Mouse (Mus musculus): ENCODE data around the gene Aspdh. TPM values are rescaled to one million over a fixed set of nuclear protein-coding genes. Genes with fewer than 3 reads are reported as not detected.

Aspdh gene
- polyA plus RNA-seq, 1 experiment from 2014 or later = 0.42 TPM

DNA sequence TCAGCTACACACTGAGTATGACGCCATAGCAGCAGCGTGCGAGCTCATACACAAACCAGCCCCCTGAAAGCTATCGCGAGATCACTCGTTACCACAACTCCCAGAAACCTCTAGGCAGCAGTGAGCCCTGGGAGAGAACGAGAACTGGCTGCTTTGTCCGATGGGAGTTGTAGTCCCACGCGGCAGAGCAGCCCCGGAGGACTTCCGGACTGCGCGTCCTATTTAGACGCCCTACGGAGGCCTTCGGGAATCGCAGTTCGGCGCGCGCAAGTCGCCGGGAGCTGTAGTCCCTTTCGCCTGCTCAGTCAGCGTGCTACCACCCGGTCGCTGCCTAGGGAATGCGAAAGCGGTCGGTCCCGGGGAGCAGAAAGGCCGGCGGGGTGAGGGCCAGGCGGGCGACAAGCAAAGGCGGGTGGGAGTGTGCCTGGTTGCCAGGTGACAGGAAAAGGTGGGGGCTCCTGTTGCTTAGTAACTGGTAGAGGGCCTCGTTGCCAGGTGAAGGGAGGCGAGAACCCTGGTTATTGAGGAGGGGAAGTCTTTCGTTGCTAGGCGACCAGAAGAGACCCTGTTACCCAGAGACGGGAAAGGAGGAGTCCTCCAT is 2.7 kb downstream of the Aspdh start, which contains the start of gene Josd2:
Gene Josd2 (plus strand): TSS at position 170 of the 601 bp plus-strand sequence.
- ATAC-seq (ENCODE audit: insufficient number of reproducible peaks, insufficient read depth, low FRiP score, low TSS enrichment) = peak; percentile 94
- Histone ChIP-seq H3K27ac (peak within 1 kb of the TSS; percentile 61), H3K4me3 (peak within 1 kb of the TSS; percentile 64), H3K9ac (peak within 1 kb of the TSS; percentile 65), H3K9me3 (no peaks in the 10 kb centered on the region), H3K36me3 (0 out of 2 replicates have a peak, but pooled peaks cover 7% of the 10 kb centered on the region), H3K4me1 (peaks cover 11% of the 10 kb centered on the region), H3K4me2 (replicated peaks) (peak within 1 kb of the TSS; percentile 71), H3K27me3 (peaks cover 16% of the 10 kb centered on the region)
- under 1% methylated on average over 42 of the region's 42 CpGs for WGBS

DNA sequence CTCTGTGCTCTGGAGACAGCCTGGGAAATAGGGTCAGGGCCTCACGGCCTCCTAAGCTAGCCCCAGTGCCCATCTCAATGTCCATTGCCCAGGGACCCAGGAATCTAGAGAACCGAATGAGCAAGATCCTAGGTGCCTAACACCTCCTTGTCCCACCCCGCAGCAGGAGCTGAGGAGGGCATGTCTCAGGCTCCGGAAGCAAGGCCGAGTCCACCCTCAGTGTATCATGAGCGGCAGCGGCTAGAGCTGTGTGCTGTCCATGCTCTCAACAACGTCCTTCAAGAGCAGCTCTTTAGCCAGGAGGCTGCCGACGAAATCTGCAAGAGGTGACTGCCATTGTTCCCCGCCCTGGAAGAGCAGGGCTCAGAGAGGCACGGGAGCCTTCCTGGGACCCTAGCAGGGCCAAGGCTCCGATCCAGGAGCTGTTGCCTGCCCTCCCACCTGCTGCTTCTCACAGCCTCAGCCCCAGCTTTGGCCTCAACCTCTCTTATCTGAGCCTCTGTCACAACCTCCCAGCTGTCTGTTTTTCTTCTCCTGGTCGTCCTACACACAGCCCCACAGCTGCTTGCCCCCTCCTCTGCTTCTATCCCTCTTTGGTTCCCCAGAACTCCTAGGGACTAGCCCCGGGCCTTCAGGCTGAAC is 3.6 kb downstream of the Aspdh start:
- Histone ChIP-seq H3K4me1 (peaks cover 11% of the 10 kb centered on the region), H3K4me2 (replicated peaks) (peak overlapping the region; percentile 71), H3K27me3 (peaks cover 13% of the 10 kb centered on the region), H3K27ac (0 out of 2 replicates have a peak overlapping the region, but pooled peaks have one; percentile 41), H3K9me3 (no peaks in the 10 kb centered on the region), H3K4me3 (peak overlapping the region; percentile 64), H3K9ac (peak overlapping the region; percentile 65), H3K36me3 (0 out of 2 replicates have a peak, but pooled peaks cover 7% of the 10 kb centered on the region)
- no peak for ATAC-seq (ENCODE audit: insufficient number of reproducible peaks, insufficient read depth, low FRiP score, low TSS enrichment)
- 69% methylated on average over 15 of the region's 15 CpGs for WGBS

DNA sequence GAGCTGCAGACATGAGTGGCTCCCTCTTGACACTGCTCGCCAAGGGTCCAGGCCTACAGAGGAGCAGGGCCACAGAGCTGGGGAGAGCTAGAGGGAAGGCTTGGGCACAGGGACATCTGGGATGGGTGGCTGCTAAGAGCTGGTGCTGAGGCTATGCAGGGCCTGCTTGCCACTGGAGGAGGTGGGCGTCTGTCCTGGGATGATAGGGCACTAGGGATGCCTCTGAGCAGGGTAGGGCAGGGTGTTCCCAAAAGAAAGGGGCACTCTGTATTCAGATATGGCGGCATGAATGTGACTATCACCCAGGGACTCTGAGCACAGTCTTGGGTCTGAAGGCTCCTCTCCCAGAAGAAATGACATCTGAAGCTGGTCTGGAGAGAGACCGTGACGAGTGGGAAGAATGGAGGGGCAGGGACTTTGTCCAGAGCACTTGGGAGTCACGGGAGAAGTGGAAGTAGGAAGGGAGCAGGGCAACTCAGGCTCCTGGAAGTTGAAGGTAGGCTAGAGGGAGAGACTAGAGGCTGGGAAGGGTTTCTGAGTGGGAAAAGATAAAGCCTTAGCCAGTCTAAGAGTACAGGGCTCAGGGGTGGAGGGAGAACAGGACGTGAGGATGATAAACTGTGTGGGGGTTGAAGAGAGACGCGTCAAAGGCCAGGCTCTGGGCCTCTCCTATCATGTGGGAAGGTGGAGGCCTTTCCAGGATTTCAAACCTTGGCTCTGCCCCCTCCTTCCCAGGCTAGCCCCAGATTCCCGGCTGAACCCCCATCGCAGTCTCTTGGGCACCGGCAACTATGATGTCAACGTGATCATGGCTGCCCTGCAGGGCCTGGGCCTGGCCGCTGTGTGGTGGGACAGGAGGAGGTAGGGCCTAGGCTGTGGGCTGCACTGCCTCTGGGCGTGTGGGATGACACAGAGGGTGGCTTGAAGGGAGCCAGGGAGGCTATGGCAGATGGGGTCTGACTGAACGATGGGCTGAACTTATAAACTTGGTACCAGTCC is 4.8 kb downstream of the Aspdh start:
- no peak for ATAC-seq (ENCODE audit: insufficient number of reproducible peaks, insufficient read depth, low FRiP score, low TSS enrichment)
- Histone ChIP-seq H3K4me1 (peaks cover 20% of the 10 kb centered on the region), H3K27me3 (peaks cover 15% of the 10 kb centered on the region), H3K9ac (peak overlapping the region; percentile 20; the same call in 1 of the 2 replicates), H3K4me2 (replicated peaks) (no peak overlapping the region), H3K27ac (no peak overlapping the region), H3K36me3 (0 out of 2 replicates have a peak, but pooled peaks cover 7% of the 10 kb centered on the region), H3K9me3 (no peaks in the 10 kb centered on the region), H3K4me3 (no peak overlapping the region)
- 90% methylated on average over 16 of the region's 16 CpGs for WGBS

DNA sequence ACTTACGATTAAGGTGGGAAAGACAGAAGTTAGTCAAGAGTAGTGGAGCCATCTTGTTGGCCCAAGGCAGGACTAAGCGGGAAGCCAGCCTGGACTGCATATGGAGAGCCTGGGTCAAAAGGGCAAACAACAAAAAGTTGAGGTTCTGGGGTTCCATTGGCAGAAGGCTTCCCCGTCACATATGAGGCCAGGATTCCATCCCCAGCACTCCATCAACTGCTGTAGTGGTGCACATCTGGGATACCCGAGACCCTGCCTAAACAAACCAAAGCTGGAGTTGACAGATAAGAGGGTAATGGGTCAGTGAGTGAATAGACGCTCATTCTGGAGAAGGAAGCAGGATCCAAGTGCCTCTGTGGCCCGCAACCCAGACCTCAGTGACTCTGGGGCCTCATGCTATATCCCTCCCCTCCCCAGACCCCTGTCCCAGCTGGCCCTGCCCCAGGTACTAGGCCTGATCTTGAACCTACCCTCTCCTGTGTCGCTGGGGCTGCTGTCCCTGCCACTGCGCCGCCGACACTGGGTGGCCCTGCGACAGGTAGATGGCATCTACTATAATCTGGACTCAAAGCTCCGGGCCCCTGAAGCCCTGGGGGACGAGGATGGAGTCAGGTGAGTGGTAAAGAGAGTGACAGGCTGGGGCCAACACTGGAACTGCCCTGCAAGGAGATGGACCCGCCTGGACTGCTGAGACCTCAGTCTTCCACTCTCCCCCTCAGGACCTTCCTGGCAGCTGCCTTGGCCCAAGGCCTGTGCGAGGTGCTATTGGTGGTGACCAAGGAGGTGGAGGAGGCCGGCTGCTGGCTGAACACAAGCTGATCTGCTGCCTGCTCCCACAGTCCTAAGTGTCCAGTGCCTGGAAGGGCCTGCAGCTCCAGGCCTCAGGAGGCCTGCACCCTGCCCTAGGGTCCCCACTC is 5.8 kb downstream of the Aspdh start:
- no peak for ATAC-seq (ENCODE audit: insufficient number of reproducible peaks, insufficient read depth, low FRiP score, low TSS enrichment)
- Histone ChIP-seq H3K4me3 (no peak overlapping the region), H3K27me3 (peaks cover 25% of the 10 kb centered on the region), H3K9ac (no peak overlapping the region), H3K36me3 (0 out of 2 replicates have a peak, but pooled peaks cover 7% of the 10 kb centered on the region), H3K4me2 (replicated peaks) (no peak overlapping the region), H3K27ac (no peak overlapping the region), H3K9me3 (no peaks in the 10 kb centered on the region), H3K4me1 (peaks cover 20% of the 10 kb centered on the region)
- WGBS = 83% methylated on average over 16 of the region's 16 CpGs

DNA sequence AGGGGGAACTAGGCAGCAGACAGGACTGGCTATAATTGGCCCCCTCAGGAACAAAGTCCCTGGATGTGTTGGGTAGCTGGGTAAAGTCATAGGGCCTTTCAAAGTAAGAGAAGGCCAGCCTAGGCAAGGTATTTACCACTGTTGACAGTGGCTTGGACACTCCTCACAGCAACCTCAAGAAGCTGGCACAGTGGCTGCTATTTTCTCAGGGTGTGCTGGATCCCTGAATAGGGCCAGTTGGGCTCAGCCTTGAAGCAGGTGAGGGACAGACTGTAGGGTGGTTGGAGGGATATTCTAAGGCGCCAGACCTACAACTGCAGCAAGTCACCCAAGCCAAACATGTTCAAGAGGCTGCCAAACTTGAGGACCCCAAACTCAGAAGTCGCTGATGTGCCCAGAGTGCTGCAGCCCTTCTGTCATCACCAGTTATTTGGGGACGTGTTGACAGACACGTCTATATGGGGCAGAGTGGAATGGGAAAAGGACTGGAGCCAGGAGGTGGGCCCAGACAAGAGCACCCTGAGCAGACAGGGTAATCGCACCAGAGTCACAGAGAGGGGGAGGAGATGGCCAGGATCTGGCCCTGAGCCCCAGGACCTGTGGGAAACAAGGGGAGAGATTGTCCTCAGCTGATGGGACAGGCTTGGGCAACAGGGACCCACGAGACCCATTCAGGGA is 6.8 kb downstream of the Aspdh start:
- Histone ChIP-seq H3K27me3 (peaks cover 35% of the 10 kb centered on the region), H3K4me3 (no peak overlapping the region), H3K4me2 (replicated peaks) (no peak overlapping the region), H3K9me3 (no peaks in the 10 kb centered on the region), H3K27ac (0 out of 2 replicates have a peak overlapping the region, but pooled peaks have one; percentile 9), H3K4me1 (peaks cover 20% of the 10 kb centered on the region), H3K36me3 (0 out of 2 replicates have a peak, but pooled peaks cover 7% of the 10 kb centered on the region), H3K9ac (no peak overlapping the region)
- 35% methylated on average over 6 of the region's 6 CpGs for WGBS
- ATAC-seq (ENCODE audit: insufficient number of reproducible peaks, insufficient read depth, low FRiP score, low TSS enrichment) = no peak

DNA sequence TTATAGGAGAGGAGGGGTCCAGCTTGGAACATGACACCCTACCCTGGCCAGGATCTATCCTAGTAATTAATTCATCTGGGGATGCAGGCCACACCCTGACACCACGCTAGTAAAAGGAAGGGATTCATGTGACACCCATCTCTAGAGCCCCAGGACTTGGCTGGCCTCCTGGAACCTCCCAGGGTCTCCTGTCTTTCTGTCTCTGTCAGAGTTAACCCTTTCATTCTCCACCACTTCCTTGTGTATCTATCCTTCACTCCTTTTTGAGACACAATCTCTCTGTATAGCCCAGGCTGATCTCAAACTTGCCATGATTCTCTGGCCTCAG is 7.3 kb downstream of the Aspdh start:
- H3K9ac ChIP-seq = no peak overlapping the region
- peaks cover 20% of the 10 kb centered on the region for H3K4me1 ChIP-seq
- H3K27ac ChIP-seq = no peak overlapping the region
- no peaks in the 10 kb centered on the region for H3K9me3 ChIP-seq
- 0 out of 2 replicates have a peak, but pooled peaks cover 7% of the 10 kb centered on the region for H3K36me3 ChIP-seq
- no peak overlapping the region for H3K4me3 ChIP-seq
- H3K4me2 ChIP-seq (replicated peaks) = no peak overlapping the region
- 17% methylated on average over 1 of the region's 1 CpGs for WGBS
- peaks cover 40% of the 10 kb centered on the region for H3K27me3 ChIP-seq
- ATAC-seq (ENCODE audit: insufficient number of reproducible peaks, insufficient read depth, low FRiP score, low TSS enrichment) = no peak

DNA sequence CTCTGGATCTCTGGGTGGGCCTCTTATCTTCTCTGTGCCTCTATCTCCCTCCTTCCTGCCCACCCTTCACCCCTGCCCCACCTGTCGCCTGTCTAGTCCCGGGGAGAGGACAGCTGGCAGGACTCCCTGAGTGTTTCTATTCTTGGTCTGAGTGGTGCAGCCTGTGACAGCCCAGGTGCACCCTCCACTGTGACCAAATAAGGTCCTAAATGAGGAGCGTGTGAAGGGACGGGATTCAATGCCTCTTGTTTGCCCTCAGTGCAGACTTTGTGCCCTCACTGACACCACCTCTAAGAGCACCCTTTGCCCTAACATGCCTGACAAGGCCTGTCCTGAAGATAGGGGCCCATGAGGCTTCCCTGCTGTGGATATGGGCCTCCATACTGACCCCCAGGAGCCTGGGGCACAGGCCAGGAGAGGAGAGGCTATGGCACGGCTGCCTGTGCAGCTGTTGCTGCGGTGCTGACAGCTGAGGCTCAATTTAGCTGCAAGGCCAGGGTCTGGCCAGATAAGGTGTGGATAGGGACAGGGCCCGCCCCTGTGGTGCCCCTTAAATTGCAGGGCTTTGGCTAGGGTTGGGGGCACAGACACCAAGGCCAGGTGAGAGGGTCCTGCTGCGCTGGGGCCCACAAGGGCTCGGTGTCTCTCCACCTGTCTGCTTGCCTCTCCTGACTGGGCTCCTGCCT is 7.9 kb downstream of the Aspdh start:
- Histone ChIP-seq H3K4me1 (peaks cover 20% of the 10 kb centered on the region), H3K9me3 (no peaks in the 10 kb centered on the region), H3K27ac (0 out of 2 replicates have a peak overlapping the region, but pooled peaks have one; percentile 23), H3K27me3 (peaks cover 46% of the 10 kb centered on the region), H3K4me2 (replicated peaks) (no peak overlapping the region), H3K4me3 (no peak overlapping the region), H3K9ac (no peak overlapping the region), H3K36me3 (0 out of 2 replicates have a peak, but pooled peaks cover 7% of the 10 kb centered on the region)
- ATAC-seq (ENCODE audit: insufficient number of reproducible peaks, insufficient read depth, low FRiP score, low TSS enrichment) = no peak
- WGBS = 53% methylated on average over 9 of the region's 9 CpGs

DNA sequence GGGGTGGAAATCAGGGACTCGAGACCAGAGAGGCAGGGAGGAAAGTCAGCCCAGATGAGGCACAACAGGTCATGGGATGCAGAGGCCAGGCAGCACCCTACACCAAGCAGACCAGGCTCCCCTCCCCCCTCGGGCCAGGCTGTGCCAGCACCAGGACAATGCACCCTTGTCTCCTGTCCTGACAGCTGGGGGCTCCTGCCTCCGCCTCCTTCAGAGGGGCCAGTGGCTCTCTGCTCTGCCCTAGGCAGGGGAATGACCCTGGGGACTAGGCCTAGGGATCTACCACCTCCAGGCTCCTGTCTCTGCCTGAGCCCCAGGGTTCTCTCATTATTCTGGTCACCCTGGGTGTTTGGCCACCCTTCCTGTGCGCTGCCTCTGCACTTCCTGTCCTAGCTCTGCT is 9.2 kb downstream of the Aspdh start:
- no peak overlapping the region for H3K9ac ChIP-seq
- peak; percentile 48; the same call in 1 of the 2 replicates for ATAC-seq (ENCODE audit: insufficient number of reproducible peaks, insufficient read depth, low FRiP score, low TSS enrichment)
- H3K4me2 ChIP-seq (replicated peaks) = 0 out of 2 replicates have a peak overlapping the region, but pooled peaks have one; percentile 7
- peaks cover 57% of the 10 kb centered on the region for H3K27me3 ChIP-seq
- no peak overlapping the region for H3K4me3 ChIP-seq
- H3K9me3 ChIP-seq = no peaks in the 10 kb centered on the region
- H3K4me1 ChIP-seq = peaks cover 12% of the 10 kb centered on the region
- WGBS = 18% methylated on average over 4 of the region's 4 CpGs
- H3K27ac ChIP-seq = 0 out of 2 replicates have a peak overlapping the region, but pooled peaks have one; percentile 17
- H3K36me3 ChIP-seq = 0 out of 2 replicates have a peak, but pooled peaks cover 7% of the 10 kb centered on the region

DNA sequence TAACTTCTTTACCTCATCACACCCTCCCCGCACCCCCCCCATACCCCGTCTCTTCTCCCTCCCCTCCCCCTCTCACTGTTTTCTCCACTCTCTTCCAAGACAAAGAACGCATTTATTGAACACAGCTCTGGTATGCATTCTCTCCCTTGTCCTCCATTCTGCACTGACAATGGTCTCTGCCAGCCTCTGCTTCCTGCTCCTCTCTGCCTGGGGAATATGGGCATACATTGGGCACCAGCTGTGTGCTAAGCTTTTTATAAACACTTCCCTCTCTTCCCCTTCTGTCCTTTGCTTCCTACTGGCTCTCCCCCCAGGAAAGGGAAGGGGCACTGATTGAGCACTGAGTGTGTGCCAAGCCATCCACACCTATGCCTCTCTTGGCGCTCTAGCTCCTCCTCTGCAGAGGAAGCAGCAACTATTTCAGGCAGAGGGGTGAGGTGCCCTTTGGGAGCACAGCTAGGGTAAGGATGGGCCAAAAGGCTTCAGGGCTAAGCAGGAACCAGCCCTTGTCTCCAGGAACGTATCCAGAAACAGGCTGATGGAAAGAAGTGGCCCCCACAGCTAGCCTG is 9.9 kb downstream of the Aspdh start:
- Histone ChIP-seq H3K4me3 (no peak overlapping the region), H3K27ac (no peak overlapping the region)

More for the DNA sequence above, 9.9 kb downstream of the Aspdh start:
- Histone ChIP-seq H3K9me3 (no peaks in the 10 kb centered on the region), H3K9ac (no peak overlapping the region), H3K4me1 (peaks cover 12% of the 10 kb centered on the region), H3K36me3 (0 out of 2 replicates have a peak, but pooled peaks cover 4% of the 10 kb centered on the region), H3K27me3 (peaks cover 64% of the 10 kb centered on the region), H3K4me2 (replicated peaks) (no peak overlapping the region)
- ATAC-seq (ENCODE audit: insufficient number of reproducible peaks, insufficient read depth, low FRiP score, low TSS enrichment) = no peak
- WGBS = 23% methylated on average over 5 of the region's 5 CpGs
